Mouse (Mus musculus): ENCODE results near the gene Rab40b. TPM values are rescaled to one million over a fixed set of nuclear protein-coding genes. Genes with fewer than 3 reads are reported as not detected.
A peak's percentile ranks its signal among the peaks of the same experiment; 100 is the strongest.

Gene Rab40b
- polyA plus RNA-seq (2015; fragmentation: Nextera tagmentation; extraction: Ambion mirVana), result 7.5 and 9.6 TPM in 2 replicates

- Histone ChIP-seq H3K4me1 (replicated peaks; ENCODE audit: control insufficient read depth, insufficient read depth, low read length) (peaks cover 11% of the 10 kb centered on the region), H3K4me2 (ENCODE audit: low read length) (peak within 1 kb of the TSS; percentile 91), H3K9me3 (ENCODE audit: control insufficient read depth, low read length) (no peaks in the 10 kb centered on the region), H3K36me3 (ENCODE audit: control insufficient read depth, insufficient read depth) (no peaks in the 10 kb centered on the region), H3K27ac (ENCODE audit: low read length) (peak within 1 kb of the TSS; percentile 44), H3K4me3 (replicated peaks; ENCODE audit: low read length) (peak within 1 kb of the TSS; percentile 76), H3K27me3 (replicated peaks; ENCODE audit: control insufficient read depth, insufficient read depth, low read length) (peaks cover 4% of the 10 kb centered on the region), H3K9ac (replicated peaks; ENCODE audit: low read depth, low read length) (peak within 1 kb of the TSS; percentile 75)
- peak; percentile 99 for ATAC-seq
- 1% methylated on average over 61 of the region's 61 CpGs for WGBS
These were observed at the start of gene Rab40b for GRCm38 (mm10) chr11:121387750-121388553. Rab40b (minus strand) TSS chr11:121388251.

- H3K36me3 ChIP-seq (ENCODE audit: control insufficient read depth, insufficient read depth), result no peaks in the 10 kb centered on the region
- no peaks in the 10 kb centered on the region for H3K9me3 ChIP-seq (ENCODE audit: control insufficient read depth, low read length)
- no peak for ATAC-seq
- H3K4me3 ChIP-seq (replicated peaks; ENCODE audit: low read length), result no peak overlapping the region
- H3K9ac ChIP-seq (replicated peaks; ENCODE audit: low read depth, low read length), result no peak overlapping the region
- H3K27ac ChIP-seq (ENCODE audit: low read length), result no peak overlapping the region
- H3K4me1 ChIP-seq (replicated peaks; ENCODE audit: control insufficient read depth, insufficient read depth, low read length), result peaks cover 12% of the 10 kb centered on the region
- H3K27me3 ChIP-seq (replicated peaks; ENCODE audit: control insufficient read depth, insufficient read depth, low read length), result no peaks in the 10 kb centered on the region
- H3K4me2 ChIP-seq (ENCODE audit: low read length), result no peak overlapping the region
- 72% methylated on average over 5 of the region's 5 CpGs for WGBS
These were observed 49.2 kb upstream of the Rab40b start for GRCm38 (mm10) chr11:121437236-121437635.

- H3K4me2 ChIP-seq (ENCODE audit: low read length), result peak within 1 kb of the TSS; percentile 78
- H3K4me3 ChIP-seq (replicated peaks; ENCODE audit: low read length), result peak within 1 kb of the TSS; percentile 40
- peak within 1 kb of the TSS; percentile 51 for H3K9ac ChIP-seq (replicated peaks; ENCODE audit: low read depth, low read length)
- H3K4me1 ChIP-seq (replicated peaks; ENCODE audit: control insufficient read depth, insufficient read depth, low read length), result peaks cover 12% of the 10 kb centered on the region
- 0 out of 2 replicates have a peak, but pooled peaks cover 2% of the 10 kb centered on the region for H3K36me3 ChIP-seq (ENCODE audit: control insufficient read depth, insufficient read depth)
- H3K9me3 ChIP-seq (ENCODE audit: control insufficient read depth, low read length), result no peaks in the 10 kb centered on the region
- 7% methylated on average over 28 of the region's 30 CpGs for WGBS
- peak within 1 kb of the TSS; percentile 8 for H3K27ac ChIP-seq (ENCODE audit: low read length)
- ATAC-seq, result peak; percentile 99
- no peaks in the 10 kb centered on the region for H3K27me3 ChIP-seq (replicated peaks; ENCODE audit: control insufficient read depth, insufficient read depth, low read length)
These were observed 46.4 kb upstream of the Rab40b start, which contains the start of gene Fn3k for GRCm38 (mm10) chr11:121434156-121435155. Fn3k (plus strand) TSS chr11:121434913.

GRCm38 (mm10) chr11:121433397-121433796 is 45.3 kb upstream of the Rab40b start:
- WGBS, result 88% methylated on average over 4 of the region's 4 CpGs
- 0 out of 2 replicates have a peak, but pooled peaks cover 2% of the 10 kb centered on the region for H3K36me3 ChIP-seq (ENCODE audit: control insufficient read depth, insufficient read depth)
- no peak overlapping the region for H3K27ac ChIP-seq (ENCODE audit: low read length)
- no peak overlapping the region for H3K4me3 ChIP-seq (replicated peaks; ENCODE audit: low read length)
- ATAC-seq, result no peak
- no peak overlapping the region for H3K4me2 ChIP-seq (ENCODE audit: low read length)
- no peaks in the 10 kb centered on the region for H3K27me3 ChIP-seq (replicated peaks; ENCODE audit: control insufficient read depth, insufficient read depth, low read length)
- no peak overlapping the region for H3K9ac ChIP-seq (replicated peaks; ENCODE audit: low read depth, low read length)
- no peaks in the 10 kb centered on the region for H3K9me3 ChIP-seq (ENCODE audit: control insufficient read depth, low read length)
- peaks cover 12% of the 10 kb centered on the region for H3K4me1 ChIP-seq (replicated peaks; ENCODE audit: control insufficient read depth, insufficient read depth, low read length)

- H3K27me3 ChIP-seq (replicated peaks; ENCODE audit: control insufficient read depth, insufficient read depth, low read length), result no peaks in the 10 kb centered on the region
- under 1% methylated on average over 28 of the region's 28 CpGs for WGBS
- no peaks in the 10 kb centered on the region for H3K36me3 ChIP-seq (ENCODE audit: control insufficient read depth, insufficient read depth)
- peak; percentile 54; the same call in 1 of the 2 replicates for ATAC-seq
- no peak overlapping the region for H3K27ac ChIP-seq (ENCODE audit: low read length)
- peak overlapping the region; percentile 87 for H3K4me2 ChIP-seq (ENCODE audit: low read length)
- H3K9me3 ChIP-seq (ENCODE audit: control insufficient read depth, low read length), result no peaks in the 10 kb centered on the region
- peak overlapping the region; percentile 68 for H3K9ac ChIP-seq (replicated peaks; ENCODE audit: low read depth, low read length)
- peaks cover 11% of the 10 kb centered on the region for H3K4me1 ChIP-seq (replicated peaks; ENCODE audit: control insufficient read depth, insufficient read depth, low read length)
- peak overlapping the region; percentile 51 for H3K4me3 ChIP-seq (replicated peaks; ENCODE audit: low read length)
These were observed 33.6 kb upstream of the Rab40b start for GRCm38 (mm10) chr11:121421553-121422173.

GRCm38 (mm10) chr11:121420830-121421552 is 32.9 kb upstream of the Rab40b start, which contains the start of gene Fn3krp:
Fn3krp (plus strand) TSS chr11:121421401.
- ATAC-seq, result peak; percentile 100
- peak within 1 kb of the TSS; percentile 87 for H3K4me2 ChIP-seq (ENCODE audit: low read length)
- H3K4me1 ChIP-seq (replicated peaks; ENCODE audit: control insufficient read depth, insufficient read depth, low read length), result peaks cover 11% of the 10 kb centered on the region
- no peaks in the 10 kb centered on the region for H3K36me3 ChIP-seq (ENCODE audit: control insufficient read depth, insufficient read depth)
- no peaks in the 10 kb centered on the region for H3K9me3 ChIP-seq (ENCODE audit: control insufficient read depth, low read length)
- H3K4me3 ChIP-seq (replicated peaks; ENCODE audit: low read length), result peak within 1 kb of the TSS; percentile 51
- under 1% methylated on average over 28 of the region's 28 CpGs for WGBS
- H3K9ac ChIP-seq (replicated peaks; ENCODE audit: low read depth, low read length), result peak within 1 kb of the TSS; percentile 68
- no peaks in the 10 kb centered on the region for H3K27me3 ChIP-seq (replicated peaks; ENCODE audit: control insufficient read depth, insufficient read depth, low read length)
- H3K27ac ChIP-seq (ENCODE audit: low read length), result 0 out of 2 replicates have a peak within 1 kb of the TSS, but pooled peaks have one; percentile 25

- 54% methylated on average over 5 of the region's 5 CpGs for whole genome bisulfite sequencing
- H3K9ac ChIP-seq (replicated peaks; ENCODE audit: low read depth, low read length), result no peak overlapping the region
These were observed 32.3 kb upstream of the Rab40b start for GRCm38 (mm10) chr11:121420379-121420778.

GRCm38 (mm10) chr11:121418932-121419331 is 30.9 kb upstream of the Rab40b start:
- ATAC-seq, result no peak
- H3K27me3 ChIP-seq (replicated peaks; ENCODE audit: control insufficient read depth, insufficient read depth, low read length), result no peaks in the 10 kb centered on the region
- H3K9ac ChIP-seq (replicated peaks; ENCODE audit: low read depth, low read length), result no peak overlapping the region
- H3K4me3 ChIP-seq (replicated peaks; ENCODE audit: low read length), result no peak overlapping the region
- H3K36me3 ChIP-seq (ENCODE audit: control insufficient read depth, insufficient read depth), result no peaks in the 10 kb centered on the region
- no peak overlapping the region for H3K27ac ChIP-seq (ENCODE audit: low read length)
- WGBS, result 69% methylated on average over 2 of the region's 2 CpGs
- no peaks in the 10 kb centered on the region for H3K9me3 ChIP-seq (ENCODE audit: control insufficient read depth, low read length)
- H3K4me1 ChIP-seq (replicated peaks; ENCODE audit: control insufficient read depth, insufficient read depth, low read length), result peaks cover 11% of the 10 kb centered on the region
- H3K4me2 ChIP-seq (ENCODE audit: low read length), result no peak overlapping the region

More at GRCm38 (mm10) chr11:121420379-121420778, 32.3 kb upstream of the Rab40b start:
- no peak overlapping the region for H3K27ac ChIP-seq (ENCODE audit: low read length)
- no peaks in the 10 kb centered on the region for H3K36me3 ChIP-seq (ENCODE audit: control insufficient read depth, insufficient read depth)
- H3K9me3 ChIP-seq (ENCODE audit: control insufficient read depth, low read length), result no peaks in the 10 kb centered on the region
- H3K4me3 ChIP-seq (replicated peaks; ENCODE audit: low read length), result peak overlapping the region; percentile 51
- peaks cover 11% of the 10 kb centered on the region for H3K4me1 ChIP-seq (replicated peaks; ENCODE audit: control insufficient read depth, insufficient read depth, low read length)
- no peaks in the 10 kb centered on the region for H3K27me3 ChIP-seq (replicated peaks; ENCODE audit: control insufficient read depth, insufficient read depth, low read length)
- H3K4me2 ChIP-seq (ENCODE audit: low read length), result peak overlapping the region; percentile 87
- no peak for ATAC-seq

Data from forebrain, embryonic 16.5 days (tissue).